Mouse (Mus musculus) C2C12 (cell line): ENCODE measurements around the gene Frk.

ENCODE experiments used
- CTCF ChIP-seq: IDR thresholded peaks from one replicate; pipeline ENCODE4 v1.5.1; 2011; ENCODE audit not compliant: control insufficient read depth, insufficient read depth, insufficient read length
- MAX ChIP-seq: IDR thresholded peaks from one replicate; pipeline ENCODE4 v1.6.1; 2011; ENCODE audit warnings: mild to moderate bottlenecking, control low read depth
- MYOD1 ChIP-seq: IDR thresholded peaks from one replicate; pipeline ENCODE4 v1.6.1; 2011; ENCODE audit warnings: low read depth; ENCODE audit not compliant: control insufficient read depth, insufficient read length
- MYOG ChIP-seq: IDR thresholded peaks from one replicate; pipeline ENCODE4 v1.6.1; 2011; ENCODE audit not compliant: control insufficient read depth, insufficient read length; ENCODE audit errors: extremely low read depth
- USF1 ChIP-seq: IDR thresholded peaks from one replicate; pipeline ENCODE4 v1.6.1; 2011; ENCODE audit warnings: low read depth, mild to moderate bottlenecking, control low read depth, moderate library complexity

DNA sequence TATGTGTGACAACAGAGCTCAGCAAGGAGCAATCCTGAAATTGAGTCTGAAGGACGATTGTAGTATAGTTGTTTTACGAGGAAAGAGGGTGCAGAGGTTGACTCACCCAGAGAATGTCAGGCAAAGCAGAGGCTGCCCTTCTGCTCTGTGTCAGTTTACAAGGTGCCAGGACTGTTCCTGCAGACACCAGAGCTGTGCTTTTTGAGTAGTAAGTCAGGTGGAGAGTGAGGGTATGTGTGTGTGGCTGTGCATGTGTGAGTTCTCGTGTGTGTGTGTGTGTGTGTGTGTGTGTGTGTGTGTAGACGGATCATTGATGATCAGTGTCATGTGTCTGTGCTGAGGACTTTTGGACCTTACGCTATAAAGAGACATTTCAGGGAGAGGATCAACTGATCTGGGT, 68.4 kb downstream of the Frk start:
- TF ChIP-seq CTCF (no peak), MAX (no peak), MYOD1 (no peak), USF1 (no peak), MYOG (no peak)
